Mouse (Mus musculus): ENCODE measurements around the gene Nkpd1.
"Not testable (repeated sequence)": the region's sequence is repeated elsewhere in the genome, so short reads cannot be mapped to it uniquely, and the experiment has no call there.

GRCm38 (mm10) chr7:19511934-19512333, 5.7 kb upstream of the Nkpd1 start:
- TF ChIP-seq EP300 (IDR thresholded peaks at IDR 0.05; ENCODE audit: insufficient read depth, low read depth, low read length); CTCF (IDR thresholded peaks at IDR 0.05); POLR2A (IDR thresholded peaks at IDR 0.05; ENCODE audit: insufficient read depth, low read depth, low read length): not testable (repeated sequence)
